Mouse (Mus musculus) cerebellum, adult 9-10 months (tissue): ENCODE data around the gene Ap1s1.
A peak's percentile ranks its signal among the peaks of the same experiment; 100 is the strongest.

Experiments used
- DNase-seq: peaks from one replicate; pipeline ENCODE4 v3.0.0; 2022

The Ap1s1 gene

GRCm38 (mm10) chr5:137045402-137046323 lies at the start of gene Ap1s1:
Ap1s1 (minus strand) TSS chr5:137046135.
- DNase-seq: peak; percentile 99

GRCm38 (mm10) chr5:137095135-137095534 lies 49.2 kb upstream of the Ap1s1 start:
- DNase-seq: no peak

- no peak for DNase-seq
These were observed 47.8 kb upstream of the Ap1s1 start for GRCm38 (mm10) chr5:137093720-137094119.

- no peak for DNase-seq
These were observed 45.6 kb upstream of the Ap1s1 start for GRCm38 (mm10) chr5:137091560-137091959.

- no peak for DNase-seq
These were observed 44.9 kb upstream of the Ap1s1 start for GRCm38 (mm10) chr5:137090870-137091269.

GRCm38 (mm10) chr5:137087410-137087809 lies 41.5 kb upstream of the Ap1s1 start:
- DNase-seq: no peak

GRCm38 (mm10) chr5:137085731-137086130 lies 39.8 kb upstream of the Ap1s1 start:
- no peak for DNase-seq

GRCm38 (mm10) chr5:137085021-137085420 lies 39.1 kb upstream of the Ap1s1 start:
- DNase-seq: no peak

- no peak for DNase-seq
These were observed 37.1 kb upstream of the Ap1s1 start for GRCm38 (mm10) chr5:137083051-137083450.

GRCm38 (mm10) chr5:137079849-137080248 lies 33.9 kb upstream of the Ap1s1 start:
- no peak for DNase-seq

GRCm38 (mm10) chr5:137078616-137079015 lies 32.7 kb upstream of the Ap1s1 start:
- DNase-seq: no peak

GRCm38 (mm10) chr5:137078041-137078440 lies 32.1 kb upstream of the Ap1s1 start:
- no peak for DNase-seq

GRCm38 (mm10) chr5:137077187-137077586 lies 31.3 kb upstream of the Ap1s1 start:
- DNase-seq: no peak

- DNase-seq: peak; percentile 19
These were observed 30.4 kb upstream of the Ap1s1 start for GRCm38 (mm10) chr5:137076191-137076930.

- DNase-seq: peak; percentile 50
These were observed 29.8 kb upstream of the Ap1s1 start for GRCm38 (mm10) chr5:137075726-137076125.

GRCm38 (mm10) chr5:137074191-137074651 lies 28.3 kb upstream of the Ap1s1 start:
- DNase-seq: no peak

- no peak for DNase-seq
These were observed 27.2 kb upstream of the Ap1s1 start for GRCm38 (mm10) chr5:137073141-137073540.

GRCm38 (mm10) chr5:137072079-137072960 lies 26.4 kb upstream of the Ap1s1 start, which contains the start of gene Serpine1:
Serpine1 (minus strand) TSS chr5:137072268.
- peak; percentile 36 for DNase-seq

- DNase-seq: no peak
These were observed 25.1 kb upstream of the Ap1s1 start for GRCm38 (mm10) chr5:137070881-137071605.

GRCm38 (mm10) chr5:137068711-137069110 lies 22.8 kb upstream of the Ap1s1 start:
- DNase-seq: no peak

GRCm38 (mm10) chr5:137065923-137066322 lies 20.0 kb upstream of the Ap1s1 start:
- no peak for DNase-seq

- no peak for DNase-seq
These were observed 19.5 kb upstream of the Ap1s1 start for GRCm38 (mm10) chr5:137065454-137065853.
